Comparison of ENCODE assay signal across 8 mouse cellular contexts in the genomic region with DNA sequence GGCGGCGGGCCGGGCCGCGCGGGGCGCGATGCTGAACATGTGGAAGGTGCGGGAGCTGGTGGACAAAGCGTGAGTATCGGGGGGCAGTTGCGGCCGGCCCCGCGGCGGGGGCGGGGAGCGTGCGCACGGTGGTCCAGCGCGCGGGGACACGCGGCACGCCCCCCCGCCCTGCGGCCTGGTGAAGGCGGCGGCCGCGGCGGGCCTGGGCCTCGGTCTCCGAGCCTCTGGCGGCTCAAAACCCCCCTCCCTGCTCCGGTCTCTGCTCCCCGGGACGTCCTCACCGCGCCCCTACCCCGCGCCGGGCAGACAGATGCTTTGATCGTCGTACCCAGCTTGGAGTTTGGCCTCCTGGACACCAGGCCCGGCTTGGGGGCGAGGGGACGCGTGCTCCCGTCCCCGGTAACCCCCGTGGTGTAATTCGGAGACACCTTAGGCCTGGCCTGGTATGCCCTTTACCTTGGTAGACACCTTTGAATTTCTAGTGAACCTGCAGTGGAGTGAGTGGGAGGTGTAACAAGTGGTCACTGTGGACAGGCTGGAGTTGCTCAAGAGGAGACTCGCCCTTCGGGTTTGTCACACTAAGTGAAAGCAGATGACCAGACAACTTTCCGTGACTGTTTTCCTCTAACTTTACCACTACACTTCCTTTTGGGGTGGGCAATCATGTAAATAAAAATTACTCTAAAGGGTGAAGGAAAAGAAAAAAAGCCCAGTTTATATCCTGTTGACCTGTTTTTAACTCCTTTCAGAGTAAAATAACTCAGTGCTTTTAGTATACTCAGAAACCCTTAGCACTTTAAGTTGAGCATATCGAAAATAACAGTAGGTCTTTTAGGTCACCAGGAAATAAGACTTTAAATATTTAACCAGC. TPM values are rescaled to one million over a fixed set of nuclear protein-coding genes. Genes with fewer than 3 reads are reported as not detected.
DNase-seq lines count a peak whose midpoint lies in the region; ATAC-seq and TF ChIP-seq lines count a peak whose summit lies in the region.

No protein-coding gene starts in this region.

- H3K27ac ChIP-seq in brown adipose tissue, adult 24 weeks (replicated peaks; ENCODE audit: low read depth, low read length): peak overlapping the region; percentile 49
- H3K27ac ChIP-seq in lung, postnatal 0 days (ENCODE audit: low read length): peak overlapping the region; percentile 94

- no peaks in the 10 kb centered on the region for H3K36me3 ChIP-seq in lung, postnatal 0 days (ENCODE audit: insufficient read depth, low read length)

- peak; percentile 66 for ATAC-seq in lung, postnatal 0 days

- no peaks in the 10 kb centered on the region for H3K9me3 ChIP-seq in lung, postnatal 0 days (ENCODE audit: low read length)

- peak overlapping the region; percentile 92 for H3K4me3 ChIP-seq in brown adipose tissue, adult 24 weeks (ENCODE audit: insufficient read depth, low read depth, low read length)
- peak overlapping the region; percentile 99 for H3K4me3 ChIP-seq in lung, postnatal 0 days (ENCODE audit: low read depth, low read length)

- H3K4me1 ChIP-seq in brown adipose tissue, adult 24 weeks (ENCODE audit: control insufficient read depth, insufficient read depth, insufficient read length, low read length): peaks cover 11% of the 10 kb centered on the region
- H3K4me1 ChIP-seq in lung, postnatal 0 days (ENCODE audit: insufficient read depth, low read depth, low read length): peaks cover 7% of the 10 kb centered on the region; the same call in 1 of the 2 replicates

- H3K27me3 ChIP-seq in lung, postnatal 0 days (replicated peaks; ENCODE audit: insufficient read depth, low read length): no peaks in the 10 kb centered on the region

- DNase-seq in ovary, postnatal 14 days (ENCODE audit: low spot score): peak; percentile 12
- DNase-seq in ovary, postnatal 36 days (ENCODE audit: low spot score): no peak
- DNase-seq in gastrocnemius, postnatal 4 days (ENCODE audit: low spot score in 2 of 2): peak; percentile 19 to 45
- peak; percentile 65 for DNase-seq in kidney, adult 18-20 months
- peak; percentile 68 for DNase-seq in lung, postnatal 0 days (ENCODE audit: low spot score)
- DNase-seq in retina, postnatal 1 day: peak; percentile 50
- DNase-seq in layer of hippocampus, adult 18-20 months (ENCODE audit: low spot score in 2 of 2): no peak

- TF ChIP-seq CTCF in lung, postnatal 0 days (IDR thresholded peaks at IDR 0.05): no peak

- H3K4me2 ChIP-seq in lung, postnatal 0 days (replicated peaks; ENCODE audit: low read depth, low read length): peak overlapping the region; percentile 83

- TF ChIP-seq EP300 in lung, postnatal 0 days (IDR thresholded peaks at IDR 0.05): 0 out of 2 replicates have a peak, but pooled peaks have one; percentile 21

- under 1% methylated on average over 31 of the region's 58 CpGs for WGBS in lung, postnatal 0 days

- peak overlapping the region; percentile 88 for H3K9ac ChIP-seq in lung, postnatal 0 days (replicated peaks; ENCODE audit: low read depth)

RNA-seq across cellular contexts. Expression of gene Clint1, which starts 0.5 kb away (rescaled TPM):
- 20.0 and 24.7 TPM in 2 replicates for polyA plus RNA-seq in brown adipose tissue, adult 24 weeks (2012; ENCODE audit: insufficient read depth, insufficient read length, missing spikeins)
- 10 to 100 TPM; 64.9 to 69.6 TPM for total RNA-seq in gastrocnemius, postnatal 4 days (2021)
- polyA plus RNA-seq in lung, postnatal 0 days (2015; fragmentation: Nextera tagmentation; extraction: Ambion mirVana): 41.6 and 47.0 TPM in 2 replicates
- total RNA-seq in layer of hippocampus, adult 18-20 months (2021): 10 to 100 TPM; 56.1 to 59.0 TPM

Comparison
In these comparisons a context has a peak if more than half of its experiments do, and no peak if none do; other contexts are left out.
1. DNase-seq: peak in ovary, postnatal 14 days (single experiment), gastrocnemius, postnatal 4 days (2 of 2), kidney, adult 18-20 months (single experiment), lung, postnatal 0 days (single experiment) and retina, postnatal 1 day (single experiment); none in ovary, postnatal 36 days (single experiment) and layer of hippocampus, adult 18-20 months (0 of 2).